Mouse (Mus musculus) ES-Bruce4 (cell line): ENCODE data around the gene Scgb2a2. TPM values are rescaled to one million over a fixed set of nuclear protein-coding genes. Genes with fewer than 3 reads are reported as not detected.
"Not testable (repeated sequence)": the region's sequence is repeated elsewhere in the genome, so short reads cannot be mapped to it uniquely, and the experiment has no call there.

ENCODE experiments used
- H3K27ac ChIP-seq: 2 replicates; pipeline ENCODE4 v1.5.1; 2012; ENCODE audit warnings: low read length, inconsistent platforms; ENCODE audit not compliant: insufficient read depth
- H3K27me3 ChIP-seq: 2 replicates; pipeline ENCODE4 v1.6.1; 2012; ENCODE audit warnings: mild to moderate bottlenecking, low read length, inconsistent platforms; ENCODE audit not compliant: control insufficient read depth, poor library complexity, insufficient read depth, severe bottlenecking
- H3K36me3 ChIP-seq: 2 replicates; pipeline ENCODE4 v1.6.1; 2012; ENCODE audit warnings: inconsistent platforms, mild to moderate bottlenecking, low read length, moderate library complexity; ENCODE audit not compliant: control insufficient read depth, poor library complexity, insufficient read depth, severe bottlenecking
- H3K4me1 ChIP-seq: one replicate; pipeline ENCODE4 v1.8.1; 2011; ENCODE audit warnings: low read length; ENCODE audit not compliant: control insufficient read depth, insufficient read depth
- H3K4me3 ChIP-seq: 2 replicates; pipeline ENCODE4 v1.5.1; 2011; ENCODE audit warnings: low read depth, mild to moderate bottlenecking, low read length
- H3K9ac ChIP-seq: 2 replicates; pipeline ENCODE4 v1.6.1; 2012; ENCODE audit warnings: low read depth, mild to moderate bottlenecking, inconsistent platforms; ENCODE audit not compliant: poor library complexity, severe bottlenecking
- H3K9me3 ChIP-seq: replicated peaks from 2 replicates; pipeline ENCODE4 v1.6.1; 2012; ENCODE audit warnings: mild to moderate bottlenecking, low read length, inconsistent platforms; ENCODE audit not compliant: control insufficient read depth, poor library complexity, insufficient read depth, severe bottlenecking
- CTCF ChIP-seq: IDR thresholded peaks from one replicate; pipeline ENCODE4 v1.8.1; 2011; ENCODE audit warnings: low read depth, low read length
- EP300 ChIP-seq: IDR thresholded peaks from 2 replicates; pipeline ENCODE4 v1.6.1; 2011; ENCODE audit warnings: low read depth, low read length; ENCODE audit not compliant: insufficient read depth
- POLR2A ChIP-seq: IDR thresholded peaks from one replicate; pipeline ENCODE4 v1.8.1; 2011; ENCODE audit warnings: low read length; ENCODE audit not compliant: insufficient read depth
- polyA plus RNA-seq: library from polyadenylated mRNA; stranded (reverse); fragments of >200 nt; gene quantifications from 2 replicates; pipeline ENCODE4 v1.2.4, GENCODE M21; 2011; ENCODE audit warnings: low read depth; ENCODE audit not compliant: missing spikeins, insufficient read depth, insufficient read length

Scgb2a2 gene
- polyA plus RNA-seq: not detected in 2 replicates

GRCm38 (mm10) chr19:9847262-9847661 lies at the start of gene Scgb2a2:
Gene Scgb2a2, plus strand, starts transcription at chr19:9847562.
- Histone ChIP-seq H3K9ac (no peak within 1 kb of the TSS), H3K27ac (no peak within 1 kb of the TSS), H3K9me3 (no peaks in the 10 kb centered on the region), H3K27me3 (no peaks in the 10 kb centered on the region), H3K36me3 (no peaks in the 10 kb centered on the region), H3K4me3 (no peak within 1 kb of the TSS), H3K4me1 (peaks cover 2% of the 10 kb centered on the region)
- TF ChIP-seq CTCF (no peak), POLR2A (no peak), EP300 (no peak)

- H3K9ac ChIP-seq, H3K9me3 ChIP-seq, H3K27me3 ChIP-seq, H3K27ac ChIP-seq, H3K36me3 ChIP-seq, H3K4me1 ChIP-seq: not testable (repeated sequence)
- H3K4me3 ChIP-seq: peak overlapping the region; percentile 49
Measured at GRCm38 (mm10) chr19:9836581-9837340, 10.6 kb upstream of the Scgb2a2 start.

GRCm38 (mm10) chr19:9837341-9837715 lies 10.0 kb upstream of the Scgb2a2 start:
- no peak overlapping the region for H3K4me3 ChIP-seq

GRCm38 (mm10) chr19:9849368-9850075 lies 2.2 kb downstream of the Scgb2a2 start:
- H3K27ac ChIP-seq, H3K4me1 ChIP-seq, H3K27me3 ChIP-seq, H3K9me3 ChIP-seq, H3K9ac ChIP-seq, H3K36me3 ChIP-seq, H3K4me3 ChIP-seq: not testable (repeated sequence)

More at GRCm38 (mm10) chr19:9837341-9837715, 10.0 kb upstream of the Scgb2a2 start:
- TF ChIP-seq CTCF (no peak), POLR2A (no peak), EP300 (no peak)
- Histone ChIP-seq H3K27ac (no peak overlapping the region), H3K36me3 (no peaks in the 10 kb centered on the region), H3K27me3 (no peaks in the 10 kb centered on the region), H3K4me1 (no peaks in the 10 kb centered on the region), H3K9me3 (no peaks in the 10 kb centered on the region), H3K9ac (no peak overlapping the region)

- H3K27ac ChIP-seq, H3K4me3 ChIP-seq, H3K9me3 ChIP-seq, H3K36me3 ChIP-seq, H3K9ac ChIP-seq, H3K27me3 ChIP-seq, H3K4me1 ChIP-seq: not testable (repeated sequence)
Measured at GRCm38 (mm10) chr19:9860821-9861220, 13.5 kb downstream of the Scgb2a2 start.

GRCm38 (mm10) chr19:9864856-9865255 lies 17.5 kb downstream of the Scgb2a2 start:
- Histone ChIP-seq H3K9ac (no peak overlapping the region), H3K27ac (no peak overlapping the region), H3K27me3 (no peaks in the 10 kb centered on the region), H3K9me3 (no peaks in the 10 kb centered on the region), H3K4me1 (peaks cover 1% of the 10 kb centered on the region), H3K4me3 (no peak overlapping the region), H3K36me3 (no peaks in the 10 kb centered on the region)
- TF ChIP-seq CTCF (no peak), EP300 (no peak), POLR2A (no peak)
